Mouse (Mus musculus) kidney, embryonic 14.5 days (tissue): ENCODE data around the gene Trmt13. TPM values are rescaled to one million over a fixed set of nuclear protein-coding genes. Genes with fewer than 3 reads are reported as not detected.

ENCODE experiments used
- ATAC-seq: fragments of 200-750 bp; cut with Nextera tagmentation; 2 replicates; pipeline ENCODE4 v1.8.0; 2017; ENCODE audit warnings: moderate number of reproducible peaks, mild to moderate bottlenecking, moderate TSS enrichment, moderate library complexity; ENCODE audit not compliant: low FRiP score, low TSS enrichment
- H3K27ac ChIP-seq: fragments of 300-500 bp; sonication (generic); 2 replicates; pipeline ENCODE4 v1.5.1; 2014; ENCODE audit warnings: low read depth, mild to moderate bottlenecking, low read length, moderate library complexity, mixed read lengths
- H3K27me3 ChIP-seq: fragments of 300-500 bp; sonication (generic); 2 replicates; pipeline ENCODE4 v1.6.1; 2014; ENCODE audit warnings: mild to moderate bottlenecking, low read length; ENCODE audit not compliant: control insufficient read depth, insufficient read depth
- H3K36me3 ChIP-seq: fragments of 300-500 bp; sonication (generic); 2 replicates; pipeline ENCODE4 v1.6.1; 2014; ENCODE audit warnings: low read length, mixed read lengths; ENCODE audit not compliant: control insufficient read depth, insufficient read depth
- H3K4me1 ChIP-seq: fragments of 300-500 bp; sonication (generic); 2 replicates; pipeline ENCODE4 v1.6.1; 2014; ENCODE audit warnings: low read length, mixed read lengths; ENCODE audit not compliant: control insufficient read depth, insufficient read depth
- H3K4me2 ChIP-seq: fragments of 300-500 bp; sonication (generic); replicated peaks from 2 replicates; pipeline ENCODE4 v1.6.1; 2014; ENCODE audit warnings: low read depth, mild to moderate bottlenecking, low read length
- H3K4me3 ChIP-seq: fragments of 300-500 bp; sonication (generic); 2 replicates; pipeline ENCODE4 v1.5.1; 2014; ENCODE audit warnings: mild to moderate bottlenecking, low read length
- H3K9ac ChIP-seq: fragments of 300-500 bp; sonication (generic); 2 replicates; pipeline ENCODE4 v1.6.1; 2014; ENCODE audit warnings: low read depth, mild to moderate bottlenecking, low read length, moderate library complexity
- H3K9me3 ChIP-seq: fragments of 300-500 bp; sonication (generic); 2 replicates; pipeline ENCODE4 v1.6.1; 2016; ENCODE audit warnings: low read length; ENCODE audit not compliant: control insufficient read depth
- WGBS: fragments of 180-500 bp; shearing (Covaris S2); extraction: QIAGEN DNeasy Blood & Tissue Kit; methylation state at CpG from one replicate; pipeline ENCODE4 v1.1.7; 2014; 5-methylcytosine and 5-hydroxymethylcytosine counted together
- polyA plus RNA-seq: library from polyadenylated mRNA; unstranded; fragments of >200 nt; fragmentation: Nextera tagmentation; extraction: Ambion mirVana; gene quantifications from 2 replicates; pipeline ENCODE4 v1.2.1, GENCODE M21; 2014

The Trmt13 gene
- polyA plus RNA-seq, 1 experiment from 2014 or later = 28.7 TPM

DNA sequence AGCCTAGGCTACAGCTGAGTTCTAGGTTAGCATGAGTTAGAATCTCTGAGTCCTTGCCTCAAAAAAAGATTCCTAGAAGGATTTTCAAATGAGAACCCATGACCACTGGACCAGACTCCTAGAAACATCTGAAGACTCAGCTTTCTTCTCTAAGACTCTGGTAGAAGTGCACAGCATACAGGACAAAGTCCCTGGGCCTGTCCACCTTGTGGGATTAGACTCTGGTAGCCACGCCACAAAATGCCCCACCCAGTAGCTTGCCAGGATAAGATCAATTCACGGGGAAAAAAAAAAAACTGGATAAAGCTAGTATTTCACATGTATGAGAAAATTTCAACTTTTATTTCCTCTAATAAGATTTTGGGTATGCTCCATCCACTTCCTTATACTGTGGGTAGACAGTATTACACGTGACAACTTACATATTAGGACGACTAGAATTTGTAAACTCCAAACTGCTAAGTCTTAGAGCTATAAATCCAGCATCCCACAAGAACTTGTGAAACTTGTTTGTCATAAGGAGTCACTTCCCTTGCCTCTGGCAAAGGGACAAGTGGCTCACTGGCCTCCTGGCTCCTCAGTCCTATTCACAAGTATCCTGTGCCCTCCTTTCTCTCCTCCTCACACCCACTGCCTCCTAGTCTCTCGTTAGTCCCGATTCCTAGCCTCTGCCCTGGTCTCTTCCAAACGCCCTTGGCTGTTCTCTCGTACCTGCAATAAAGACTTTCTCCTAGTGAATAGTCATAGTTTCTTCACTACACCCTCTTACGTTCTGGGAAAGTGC is 23.5 kb upstream of the Trmt13 start:
- Histone ChIP-seq H3K4me1 (no peaks in the 10 kb centered on the region), H3K9me3 (no peaks in the 10 kb centered on the region), H3K4me3 (no peak overlapping the region), H3K9ac (no peak overlapping the region), H3K27me3 (no peaks in the 10 kb centered on the region), H3K27ac (no peak overlapping the region), H3K4me2 (no peak overlapping the region), H3K36me3 (peaks cover 88% of the 10 kb centered on the region)
- WGBS = 89% methylated on average over 9 of the region's 9 CpGs
- no peak for ATAC-seq

DNA sequence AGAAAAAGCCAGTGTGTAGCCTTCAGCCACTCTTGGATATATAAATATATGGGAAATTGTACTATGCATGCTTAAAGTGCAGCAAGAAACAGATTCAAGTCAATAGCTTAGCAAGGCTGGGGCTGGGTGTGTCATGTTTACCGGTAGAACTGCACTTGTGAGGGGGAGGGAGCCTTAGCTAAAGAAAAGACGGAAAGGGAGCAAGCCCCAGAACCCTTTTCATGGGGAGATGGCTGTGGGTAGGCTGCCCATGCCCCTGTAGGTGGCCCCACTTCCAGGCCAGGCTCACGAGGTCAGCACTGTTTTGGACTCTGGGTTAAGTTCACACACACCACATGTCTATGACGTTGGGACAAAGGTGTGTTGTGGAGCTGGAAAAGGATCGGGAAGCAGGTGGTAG is 21.4 kb upstream of the Trmt13 start:
- H3K27ac ChIP-seq = no peak overlapping the region
- no peak overlapping the region for H3K9ac ChIP-seq
- H3K9me3 ChIP-seq = no peaks in the 10 kb centered on the region
- WGBS = 80% methylated on average over 5 of the region's 5 CpGs
- no peak for ATAC-seq
- H3K4me3 ChIP-seq = no peak overlapping the region
- H3K4me2 ChIP-seq = no peak overlapping the region
- H3K36me3 ChIP-seq = peaks cover 83% of the 10 kb centered on the region
- H3K4me1 ChIP-seq = no peaks in the 10 kb centered on the region
- H3K27me3 ChIP-seq = no peaks in the 10 kb centered on the region

DNA sequence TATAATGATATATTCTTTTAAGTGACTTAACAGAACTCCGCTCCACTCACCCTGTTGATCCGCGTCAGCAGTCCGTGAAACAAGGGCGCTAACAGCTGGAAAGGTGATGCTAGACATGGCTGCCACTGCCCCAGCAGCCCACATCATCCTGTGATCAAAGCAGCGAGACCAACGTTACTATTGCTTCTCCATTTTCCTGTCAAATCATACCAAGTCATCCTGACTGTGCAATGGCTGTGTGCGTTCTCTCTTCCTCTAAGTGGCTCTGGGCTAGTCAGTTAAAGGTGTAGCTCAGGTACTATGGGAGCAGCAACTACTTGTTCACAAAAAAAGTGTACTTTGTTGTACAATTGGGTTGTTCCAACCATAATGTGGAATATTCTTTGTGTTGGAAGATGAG is 20.5 kb upstream of the Trmt13 start:
- Histone ChIP-seq H3K9me3 (no peaks in the 10 kb centered on the region), H3K9ac (no peak overlapping the region), H3K27ac (no peak overlapping the region), H3K4me3 (no peak overlapping the region), H3K27me3 (no peaks in the 10 kb centered on the region), H3K4me1 (no peaks in the 10 kb centered on the region), H3K4me2 (no peak overlapping the region), H3K36me3 (peaks cover 84% of the 10 kb centered on the region)
- no peak for ATAC-seq
- WGBS = 94% methylated on average over 8 of the region's 8 CpGs

DNA sequence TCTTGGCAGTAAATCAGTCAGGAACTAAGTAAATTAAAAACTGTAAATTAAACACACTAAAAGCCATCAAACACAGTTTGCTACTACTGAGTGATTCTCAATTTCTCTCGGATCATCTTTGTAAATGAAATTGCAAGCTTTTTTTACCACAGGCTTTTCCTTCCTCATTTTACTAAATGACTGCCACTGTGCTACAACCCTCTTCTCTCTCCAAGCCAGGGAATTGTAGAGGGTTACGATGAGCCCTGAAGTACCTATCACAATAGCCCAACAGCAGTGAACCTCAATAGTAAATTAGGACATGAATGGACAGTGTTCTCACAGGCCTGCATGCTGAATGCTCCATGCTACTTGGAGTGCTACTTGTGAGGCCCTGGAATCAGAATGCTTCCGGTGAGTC is 19.7 kb upstream of the Trmt13 start:
- Histone ChIP-seq H3K4me3 (no peak overlapping the region), H3K36me3 (peaks cover 77% of the 10 kb centered on the region), H3K9ac (no peak overlapping the region), H3K27me3 (no peaks in the 10 kb centered on the region), H3K9me3 (no peaks in the 10 kb centered on the region), H3K4me1 (no peaks in the 10 kb centered on the region), H3K4me2 (no peak overlapping the region), H3K27ac (no peak overlapping the region)
- 90% methylated on average over 3 of the region's 3 CpGs for WGBS
- ATAC-seq = no peak

DNA sequence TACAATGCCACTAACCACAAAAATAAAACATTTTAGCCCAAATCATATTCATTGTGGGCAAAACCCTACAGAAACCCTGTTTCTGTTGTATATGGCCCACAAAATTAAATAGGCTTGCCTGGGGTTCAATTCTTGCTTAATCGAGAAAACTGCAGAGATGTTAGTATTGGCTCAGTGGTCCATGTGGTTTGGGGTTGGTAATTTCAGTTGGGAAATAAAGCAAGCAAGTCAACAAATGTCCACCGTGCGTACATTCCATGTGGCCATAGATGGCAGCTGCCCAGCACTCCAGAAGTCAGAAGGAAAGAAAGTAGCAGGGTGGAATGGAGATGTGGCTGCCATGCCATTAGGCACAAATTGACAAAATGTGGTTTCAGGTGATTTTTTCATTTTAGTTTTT is 18.6 kb upstream of the Trmt13 start:
- Histone ChIP-seq H3K4me3 (no peak overlapping the region), H3K27me3 (no peaks in the 10 kb centered on the region), H3K4me1 (no peaks in the 10 kb centered on the region), H3K36me3 (peaks cover 68% of the 10 kb centered on the region), H3K27ac (no peak overlapping the region), H3K9ac (no peak overlapping the region), H3K9me3 (no peaks in the 10 kb centered on the region), H3K4me2 (no peak overlapping the region)
- ATAC-seq = no peak
- WGBS = 95% methylated on average over 3 of the region's 3 CpGs

DNA sequence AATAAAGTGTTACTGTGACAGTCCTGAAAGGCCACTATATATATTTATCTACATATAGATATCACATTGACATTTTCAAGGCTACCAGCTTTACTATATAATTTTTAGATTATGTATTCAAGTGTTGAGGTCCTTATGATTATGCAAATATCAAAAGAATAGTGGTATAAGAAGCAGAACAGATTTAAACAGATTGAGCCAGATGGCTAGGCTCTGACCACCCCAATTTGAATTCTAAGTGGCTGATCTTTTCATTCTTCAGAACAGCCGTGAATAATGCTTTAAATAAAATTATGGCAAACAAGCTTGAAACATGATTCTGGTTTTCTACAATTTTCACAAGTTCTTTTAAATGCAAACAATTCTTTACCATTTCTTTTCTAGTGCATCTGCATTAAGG is 17.1 kb upstream of the Trmt13 start:
- WGBS = 85% methylated on average over 1 of the region's 1 CpGs
- Histone ChIP-seq H3K4me3 (no peak overlapping the region), H3K4me1 (no peaks in the 10 kb centered on the region), H3K9ac (no peak overlapping the region), H3K27ac (no peak overlapping the region), H3K36me3 (peaks cover 63% of the 10 kb centered on the region), H3K27me3 (no peaks in the 10 kb centered on the region), H3K4me2 (no peak overlapping the region), H3K9me3 (no peaks in the 10 kb centered on the region)
- ATAC-seq = no peak

DNA sequence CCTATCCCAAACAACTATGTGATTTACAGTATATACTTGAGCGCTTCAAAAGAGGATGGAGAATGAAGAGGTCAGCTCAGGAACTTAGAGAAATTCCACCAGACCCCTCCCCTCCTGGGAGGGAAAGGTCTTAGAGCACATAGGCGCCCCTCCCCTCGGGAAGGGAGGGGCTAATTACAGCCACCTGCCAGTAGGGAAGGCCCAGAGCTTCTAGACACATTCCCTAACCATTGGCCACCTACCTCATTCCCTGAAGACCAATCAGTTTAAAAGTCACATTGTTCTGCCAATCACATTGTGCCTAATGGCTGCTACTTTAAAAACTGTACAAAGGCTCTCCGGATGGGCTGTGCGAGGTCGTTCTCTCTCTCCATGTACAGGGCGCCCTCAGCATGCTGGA is 8.3 kb upstream of the Trmt13 start:
- no peaks in the 10 kb centered on the region for H3K4me1 ChIP-seq
- H3K9ac ChIP-seq = no peak overlapping the region
- H3K27ac ChIP-seq = no peak overlapping the region
- peaks cover 33% of the 10 kb centered on the region; the same call in 1 of the 2 replicates for H3K36me3 ChIP-seq
- WGBS = 93% methylated on average over 7 of the region's 7 CpGs
- no peak overlapping the region for H3K4me2 ChIP-seq
- no peak overlapping the region for H3K4me3 ChIP-seq
- H3K27me3 ChIP-seq = no peaks in the 10 kb centered on the region
- no peaks in the 10 kb centered on the region for H3K9me3 ChIP-seq
- no peak for ATAC-seq

DNA sequence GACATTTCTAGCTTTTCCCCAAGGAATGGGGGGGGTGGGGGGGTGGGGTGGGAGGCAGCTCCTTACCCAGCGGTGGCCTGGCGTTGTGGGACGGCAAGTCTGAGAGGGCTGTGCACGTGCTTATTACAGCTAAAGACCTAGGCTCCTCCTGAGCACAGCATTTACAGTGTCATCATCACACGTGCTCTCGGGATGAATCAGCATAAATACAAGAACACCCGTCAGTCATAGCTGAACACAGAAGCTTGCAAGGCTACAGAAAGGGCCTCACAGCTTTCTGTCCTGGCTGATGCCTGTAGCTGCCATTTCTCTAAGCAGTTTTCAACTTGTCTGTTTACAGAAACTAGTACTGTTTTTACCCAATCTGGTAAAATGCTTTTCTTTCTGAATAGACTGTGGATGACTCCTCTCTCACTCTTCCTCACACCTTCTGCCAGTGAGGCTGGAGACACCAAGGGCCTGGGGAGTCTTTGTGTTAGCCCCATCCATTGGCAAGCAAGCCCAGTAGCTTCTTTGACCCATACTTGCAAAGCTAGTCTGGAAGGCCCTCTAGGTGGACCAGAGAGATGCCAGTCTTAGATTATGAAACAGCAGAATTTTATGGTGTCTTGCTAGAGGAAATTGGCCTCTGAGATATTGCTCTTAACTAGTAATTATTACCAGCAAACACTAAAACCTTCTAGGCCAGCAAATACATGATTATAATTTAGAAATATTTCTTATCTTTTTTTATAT is 6.4 kb upstream of the Trmt13 start:
- ATAC-seq = no peak
- WGBS = 97% methylated on average over 7 of the region's 7 CpGs

DNA sequence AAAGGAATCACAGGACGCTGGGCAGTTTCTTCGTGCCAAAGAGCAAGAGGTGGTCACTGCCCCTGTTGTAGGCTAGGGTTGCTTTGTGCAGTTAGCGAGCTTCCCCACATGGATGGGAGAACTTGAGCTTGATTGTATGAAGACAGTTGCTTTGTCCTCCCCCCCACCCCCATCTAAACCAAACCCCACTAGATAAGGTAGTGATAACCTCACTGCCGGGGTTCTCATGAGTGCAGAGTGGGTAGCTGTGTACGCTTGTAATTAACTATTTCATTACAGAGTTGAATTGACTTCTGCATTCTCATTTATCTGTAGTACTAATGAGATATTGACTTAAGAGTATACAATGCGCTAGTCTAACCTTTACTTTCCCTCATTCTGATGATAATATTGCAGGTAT is 4.5 kb upstream of the Trmt13 start:
- ATAC-seq = no peak
- Histone ChIP-seq H3K9ac (no peak overlapping the region), H3K36me3 (peaks cover 43% of the 10 kb centered on the region), H3K27ac (no peak overlapping the region), H3K4me3 (no peak overlapping the region), H3K4me2 (no peak overlapping the region), H3K27me3 (no peaks in the 10 kb centered on the region), H3K9me3 (no peaks in the 10 kb centered on the region), H3K4me1 (no peaks in the 10 kb centered on the region)
- 86% methylated on average over 6 of the region's 6 CpGs for WGBS

More for the DNA sequence above, 6.4 kb upstream of the Trmt13 start:
- Histone ChIP-seq H3K27me3 (no peaks in the 10 kb centered on the region), H3K4me1 (no peaks in the 10 kb centered on the region), H3K9ac (no peak overlapping the region), H3K4me3 (no peak overlapping the region), H3K4me2 (no peak overlapping the region), H3K27ac (no peak overlapping the region), H3K36me3 (peaks cover 29% of the 10 kb centered on the region; the same call in 1 of the 2 replicates), H3K9me3 (no peaks in the 10 kb centered on the region)
